Mouse (Mus musculus): ENCODE data around the gene Mfsd2b. TPM values are rescaled to one million over a fixed set of nuclear protein-coding genes. Genes with fewer than 3 reads are reported as not detected.
A peak's percentile ranks its signal among the peaks of the same experiment; 100 is the strongest.

Mfsd2b gene
- polyA plus RNA-seq, 1 experiment from 2014 or later, result 0.97 TPM

GRCm38 (mm10) chr12:4872273-4872672 is 1.9 kb downstream of the Mfsd2b start:
- no peak overlapping the region for H3K4me3 ChIP-seq
- peaks cover 10% of the 10 kb centered on the region; the same call in 1 of the 2 replicates for H3K27me3 ChIP-seq
- peaks cover 12% of the 10 kb centered on the region for H3K4me1 ChIP-seq
- H3K4me2 ChIP-seq, result no peak overlapping the region
- 56% methylated on average over 4 of the region's 4 CpGs for WGBS
- no peaks in the 10 kb centered on the region for H3K9me3 ChIP-seq (replicated peaks)
- no peak overlapping the region for H3K27ac ChIP-seq
- no peaks in the 10 kb centered on the region for H3K36me3 ChIP-seq (ENCODE audit: poor library complexity, severe bottlenecking)
- ATAC-seq, result no peak
- H3K9ac ChIP-seq, result no peak overlapping the region

GRCm38 (mm10) chr12:4871260-4871659 is 2.9 kb downstream of the Mfsd2b start:
- H3K9ac ChIP-seq, result no peak overlapping the region
- WGBS, result 87% methylated on average over 5 of the region's 5 CpGs
- peaks cover 12% of the 10 kb centered on the region for H3K4me1 ChIP-seq
- no peaks in the 10 kb centered on the region for H3K36me3 ChIP-seq (ENCODE audit: poor library complexity, severe bottlenecking)
- no peaks in the 10 kb centered on the region for H3K9me3 ChIP-seq (replicated peaks)
- H3K27ac ChIP-seq, result no peak overlapping the region
- no peak overlapping the region for H3K4me3 ChIP-seq
- H3K4me2 ChIP-seq, result no peak overlapping the region
- ATAC-seq, result no peak
- peaks cover 10% of the 10 kb centered on the region; the same call in 1 of the 2 replicates for H3K27me3 ChIP-seq

- peaks cover 10% of the 10 kb centered on the region; the same call in 1 of the 2 replicates for H3K27me3 ChIP-seq
- H3K9me3 ChIP-seq (replicated peaks), result no peaks in the 10 kb centered on the region
- H3K4me2 ChIP-seq, result no peak overlapping the region
- 79% methylated on average over 8 of the region's 8 CpGs for WGBS
- H3K27ac ChIP-seq, result no peak overlapping the region
- no peak for ATAC-seq
- H3K4me3 ChIP-seq, result no peak overlapping the region
- peaks cover 7% of the 10 kb centered on the region for H3K4me1 ChIP-seq
- no peaks in the 10 kb centered on the region for H3K36me3 ChIP-seq (ENCODE audit: poor library complexity, severe bottlenecking)
- H3K9ac ChIP-seq, result no peak overlapping the region
Observed at GRCm38 (mm10) chr12:4868924-4869323, 5.2 kb downstream of the Mfsd2b start.

- ATAC-seq, result no peak
- Histone ChIP-seq H3K9me3 (replicated peaks) (no peaks in the 10 kb centered on the region), H3K4me3 (no peak overlapping the region), H3K27me3 (no peaks in the 10 kb centered on the region), H3K4me1 (peaks cover 9% of the 10 kb centered on the region; the same call in 1 of the 2 replicates), H3K36me3 (ENCODE audit: poor library complexity, severe bottlenecking) (no peaks in the 10 kb centered on the region), H3K27ac (no peak overlapping the region), H3K4me2 (no peak overlapping the region), H3K9ac (no peak overlapping the region)
- WGBS, result 83% methylated on average over 4 of the region's 4 CpGs
Observed at GRCm38 (mm10) chr12:4864338-4864690, 9.8 kb downstream of the Mfsd2b start.

- Histone ChIP-seq H3K27me3 (no peaks in the 10 kb centered on the region), H3K4me2 (no peak overlapping the region), H3K27ac (no peak overlapping the region), H3K4me3 (no peak overlapping the region), H3K9ac (no peak overlapping the region), H3K9me3 (replicated peaks) (no peaks in the 10 kb centered on the region), H3K36me3 (ENCODE audit: poor library complexity, severe bottlenecking) (no peaks in the 10 kb centered on the region), H3K4me1 (peaks cover 9% of the 10 kb centered on the region; the same call in 1 of the 2 replicates)
- ATAC-seq, result no peak
- 72% methylated on average over 4 of the region's 4 CpGs for WGBS
Observed at GRCm38 (mm10) chr12:4863654-4864337, 10.4 kb downstream of the Mfsd2b start.

GRCm38 (mm10) chr12:4862672-4863071 is 11.5 kb downstream of the Mfsd2b start:
- H3K36me3 ChIP-seq (ENCODE audit: poor library complexity, severe bottlenecking), result 0 out of 2 replicates have a peak, but pooled peaks cover under 1% of the 10 kb centered on the region
- peaks cover 9% of the 10 kb centered on the region; the same call in 1 of the 2 replicates for H3K4me1 ChIP-seq
- no peak overlapping the region for H3K9ac ChIP-seq
- H3K27me3 ChIP-seq, result no peaks in the 10 kb centered on the region
- no peak overlapping the region for H3K27ac ChIP-seq
- 89% methylated on average over 4 of the region's 4 CpGs for WGBS
- H3K4me2 ChIP-seq, result no peak overlapping the region
- ATAC-seq, result no peak
- no peak overlapping the region for H3K4me3 ChIP-seq
- no peaks in the 10 kb centered on the region for H3K9me3 ChIP-seq (replicated peaks)

- 0 out of 2 replicates have a peak, but pooled peaks cover 3% of the 10 kb centered on the region for H3K9me3 ChIP-seq (replicated peaks)
- H3K4me3 ChIP-seq, result no peak overlapping the region
- no peak overlapping the region for H3K4me2 ChIP-seq
- H3K27me3 ChIP-seq, result no peaks in the 10 kb centered on the region
- H3K36me3 ChIP-seq (ENCODE audit: poor library complexity, severe bottlenecking), result peaks cover 22% of the 10 kb centered on the region
- WGBS, result 72% methylated on average over 11 of the region's 11 CpGs
- ATAC-seq, result no peak
- H3K4me1 ChIP-seq, result peaks cover 9% of the 10 kb centered on the region; the same call in 1 of the 2 replicates
- no peak overlapping the region for H3K9ac ChIP-seq
- no peak overlapping the region for H3K27ac ChIP-seq
Observed at GRCm38 (mm10) chr12:4859241-4859914, 14.8 kb downstream of the Mfsd2b start.

- Histone ChIP-seq H3K9ac (no peak overlapping the region), H3K9me3 (replicated peaks) (0 out of 2 replicates have a peak, but pooled peaks cover 3% of the 10 kb centered on the region), H3K27me3 (no peaks in the 10 kb centered on the region), H3K4me3 (no peak overlapping the region), H3K4me1 (no peaks in the 10 kb centered on the region), H3K36me3 (ENCODE audit: poor library complexity, severe bottlenecking) (peaks cover 29% of the 10 kb centered on the region), H3K27ac (no peak overlapping the region), H3K4me2 (no peak overlapping the region)
- WGBS, result 98% methylated on average over 2 of the region's 2 CpGs
- no peak for ATAC-seq
Observed at GRCm38 (mm10) chr12:4856834-4857233, 17.3 kb downstream of the Mfsd2b start.

GRCm38 (mm10) chr12:4856160-4856559 is 18.0 kb downstream of the Mfsd2b start:
- Histone ChIP-seq H3K27ac (no peak overlapping the region), H3K9me3 (replicated peaks) (0 out of 2 replicates have a peak, but pooled peaks cover 3% of the 10 kb centered on the region), H3K27me3 (no peaks in the 10 kb centered on the region), H3K9ac (no peak overlapping the region), H3K4me3 (no peak overlapping the region), H3K36me3 (ENCODE audit: poor library complexity, severe bottlenecking) (peaks cover 35% of the 10 kb centered on the region), H3K4me1 (no peaks in the 10 kb centered on the region), H3K4me2 (no peak overlapping the region)
- ATAC-seq, result no peak
- 95% methylated on average over 5 of the region's 5 CpGs for WGBS

- ATAC-seq, result 0 out of 2 replicates have a peak, but pooled peaks have one; percentile 37
- H3K36me3 ChIP-seq (ENCODE audit: poor library complexity, severe bottlenecking), result no peaks in the 10 kb centered on the region
- peak overlapping the region; percentile 69 for H3K4me3 ChIP-seq
- H3K4me2 ChIP-seq, result peak overlapping the region; percentile 76
- H3K9ac ChIP-seq, result peak overlapping the region; percentile 65
- H3K27ac ChIP-seq, result no peak overlapping the region
- peaks cover 13% of the 10 kb centered on the region for H3K4me1 ChIP-seq
- under 1% methylated on average over 12 of the region's 12 CpGs for WGBS
- no peaks in the 10 kb centered on the region for H3K9me3 ChIP-seq (replicated peaks)
- H3K27me3 ChIP-seq, result peaks cover 21% of the 10 kb centered on the region
Observed at GRCm38 (mm10) chr12:4843741-4844140, 30.4 kb downstream of the Mfsd2b start.

GRCm38 (mm10) chr12:4842890-4843597 is 31.1 kb downstream of the Mfsd2b start, which contains the start of gene Wdcp:
TSS of gene Wdcp (plus strand) at chr12:4843303.
- Histone ChIP-seq H3K27me3 (peaks cover 21% of the 10 kb centered on the region), H3K4me3 (peak within 1 kb of the TSS; percentile 69), H3K9ac (peak within 1 kb of the TSS; percentile 65), H3K36me3 (ENCODE audit: poor library complexity, severe bottlenecking) (no peaks in the 10 kb centered on the region), H3K9me3 (replicated peaks) (no peaks in the 10 kb centered on the region), H3K4me2 (peak within 1 kb of the TSS; percentile 94), H3K4me1 (peaks cover 13% of the 10 kb centered on the region), H3K27ac (no peak within 1 kb of the TSS)
- peak; percentile 95 for ATAC-seq
- under 1% methylated on average over 30 of the region's 30 CpGs for WGBS

GRCm38 (mm10) chr12:4842456-4842855 is 31.7 kb downstream of the Mfsd2b start:
- no peaks in the 10 kb centered on the region for H3K36me3 ChIP-seq (ENCODE audit: poor library complexity, severe bottlenecking)
- H3K9me3 ChIP-seq (replicated peaks), result no peaks in the 10 kb centered on the region
- H3K4me3 ChIP-seq, result no peak overlapping the region
- no peak overlapping the region for H3K27ac ChIP-seq
- H3K27me3 ChIP-seq, result peaks cover 21% of the 10 kb centered on the region
- H3K4me2 ChIP-seq, result no peak overlapping the region
- 86% methylated on average over 8 of the region's 8 CpGs for WGBS
- no peak for ATAC-seq
- peaks cover 13% of the 10 kb centered on the region for H3K4me1 ChIP-seq
- no peak overlapping the region for H3K9ac ChIP-seq
